Mouse (Mus musculus): ENCODE results near the gene Map1a.

GRCm38 (mm10) chr2:121288901-121289729 lies at the start of gene Map1a:
- TF ChIP-seq MYOD1 (IDR thresholded peaks at IDR 0.05; ENCODE audit: control insufficient read depth, insufficient read length, low read depth) (no peak), CTCF (IDR thresholded peaks at IDR 0.05; ENCODE audit: control insufficient read depth, insufficient read depth, insufficient read length) (no peak)

Measured in C2C12 (cell line).